Mouse (Mus musculus) embryonic fibroblast, embryonic 13.5 days (primary cell): ENCODE measurements around the gene Shld2. TPM values are rescaled to one million over a fixed set of nuclear protein-coding genes. Genes with fewer than 3 reads are reported as not detected.

Source experiments
- H3K27ac ChIP-seq: 2 replicates; pipeline ENCODE4 v1.5.1; 2012; ENCODE audit warnings: low read length, control low read depth, inconsistent platforms; ENCODE audit not compliant: insufficient read depth
- H3K4me1 ChIP-seq: 2 replicates; pipeline ENCODE4 v1.6.1; 2011; ENCODE audit warnings: low read length; ENCODE audit not compliant: control insufficient read depth, insufficient read depth
- H3K4me3 ChIP-seq: 2 replicates; pipeline ENCODE4 v1.5.1; 2011; ENCODE audit warnings: mild to moderate bottlenecking, control low read depth, low read length; ENCODE audit not compliant: insufficient read depth
- CTCF ChIP-seq: IDR thresholded peaks from 2 replicates; pipeline ENCODE4 v1.5.1; 2011; ENCODE audit warnings: mild to moderate bottlenecking, control low read depth, low read length, moderate library complexity, borderline replicate concordance; ENCODE audit not compliant: insufficient read depth
- POLR2A ChIP-seq: IDR thresholded peaks from 2 replicates; pipeline ENCODE4 v1.6.1; 2011; ENCODE audit warnings: low read depth, mild to moderate bottlenecking, control low read depth, low read length, moderate library complexity
- polyA plus RNA-seq: library from polyadenylated mRNA; stranded (reverse); fragments of >200 nt; gene quantifications from 2 replicates; pipeline ENCODE4 v1.2.4, GENCODE M21; 2011; ENCODE audit warnings: low read depth; ENCODE audit not compliant: missing spikeins, insufficient read length

Gene Shld2
- polyA plus RNA-seq, 1 experiment: 10.1 TPM

DNA sequence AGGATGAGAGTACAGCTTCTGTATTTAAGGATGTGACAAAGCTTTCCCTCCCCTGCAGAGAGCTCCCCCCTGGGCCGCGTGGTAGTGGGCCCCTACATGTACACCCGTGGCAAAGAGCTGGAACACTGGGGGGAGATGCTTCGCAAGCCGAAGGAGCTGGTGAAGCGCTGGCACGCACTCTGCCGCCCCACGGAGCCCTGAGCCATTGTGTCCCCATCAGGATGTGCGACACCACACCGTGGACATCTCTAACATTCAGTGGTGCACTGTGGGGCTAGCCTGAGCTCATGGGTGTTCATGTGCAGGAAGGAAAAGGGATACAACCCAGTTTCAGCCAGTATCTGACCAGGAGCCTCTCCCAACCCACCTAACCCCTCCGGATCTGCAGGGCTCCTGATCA is 82.3 kb downstream of the Shld2 start:
- Histone ChIP-seq H3K27ac (no peak overlapping the region), H3K4me1 (peaks cover 3% of the 10 kb centered on the region; the same call in 1 of the 2 replicates), H3K4me3 (no peak overlapping the region)
- TF ChIP-seq CTCF (no peak), POLR2A (no peak)

GRCm38 (mm10) chr14:34226566-34226965 is 83.7 kb downstream of the Shld2 start:
- no peak for TF ChIP-seq POLR2A
- Histone ChIP-seq H3K27ac (no peak overlapping the region), H3K4me3 (no peak overlapping the region), H3K4me1 (peaks cover 3% of the 10 kb centered on the region; the same call in 1 of the 2 replicates)

GRCm38 (mm10) chr14:34225986-34226385 is 84.3 kb downstream of the Shld2 start:
- Histone ChIP-seq H3K4me3 (no peak overlapping the region), H3K4me1 (peaks cover 3% of the 10 kb centered on the region; the same call in 1 of the 2 replicates), H3K27ac (no peak overlapping the region)
- TF ChIP-seq POLR2A: no peak
- no peak for TF ChIP-seq CTCF

DNA sequence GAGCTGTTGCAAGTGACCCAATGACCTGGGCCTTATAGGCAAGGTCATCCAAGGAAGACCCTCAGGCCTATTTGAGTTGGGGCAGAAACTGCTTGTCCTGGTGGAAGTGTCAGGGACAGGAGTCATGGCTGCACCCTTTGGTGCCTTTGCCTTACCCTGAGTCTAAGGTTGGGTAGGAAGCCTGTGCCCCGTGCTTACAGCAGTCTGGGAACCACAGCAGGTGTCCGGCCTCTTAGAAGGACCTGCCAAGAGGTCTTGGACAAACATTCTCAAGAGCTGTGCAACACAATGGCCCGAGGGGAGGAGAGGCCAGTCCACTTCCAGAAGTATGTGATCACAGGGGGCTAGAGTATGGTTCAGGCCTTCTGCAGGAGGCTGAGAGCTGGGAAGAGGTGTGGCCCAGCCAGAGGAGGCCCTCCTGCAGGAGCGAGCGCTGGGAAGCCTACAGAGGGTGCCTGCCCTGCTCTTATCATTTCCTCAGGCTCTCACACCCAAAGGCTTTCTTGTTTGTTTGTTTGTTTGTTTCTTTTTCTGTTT is 86.9 kb downstream of the Shld2 start:
- Histone ChIP-seq H3K4me3 (no peak overlapping the region), H3K27ac (no peak overlapping the region), H3K4me1 (no peaks in the 10 kb centered on the region)
- TF ChIP-seq POLR2A (no peak), CTCF (no peak)

DNA sequence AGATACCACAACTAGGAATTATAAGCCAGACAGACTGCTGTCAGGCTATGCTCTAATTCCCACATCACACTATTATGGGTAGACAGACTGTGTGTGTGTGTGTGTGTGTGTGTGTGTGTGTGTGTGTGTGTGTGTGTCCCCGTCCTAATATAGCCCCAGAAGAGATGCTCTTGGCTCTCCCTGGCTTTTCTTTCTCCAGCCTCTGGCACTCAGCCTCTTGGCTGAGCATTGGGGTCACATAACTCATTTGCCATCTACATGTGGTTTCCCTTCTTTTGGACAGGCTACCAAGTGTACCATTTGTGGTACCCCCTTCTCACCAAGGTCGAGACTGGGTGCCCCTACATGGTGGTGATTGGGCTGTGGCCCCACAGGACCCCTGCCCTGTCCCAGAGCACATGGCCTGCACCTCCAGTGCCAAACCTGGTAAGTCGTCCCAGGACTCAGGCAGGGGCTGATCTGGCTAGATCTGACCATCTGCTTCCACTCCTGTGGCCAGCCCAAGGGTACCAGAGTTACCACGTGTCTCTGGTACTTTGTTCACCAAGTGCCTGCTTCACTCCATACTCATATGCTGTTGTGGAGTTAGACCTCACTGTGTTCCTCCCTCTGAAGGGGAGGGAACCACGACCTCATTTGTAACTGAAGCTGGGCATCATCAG is 88.7 kb downstream of the Shld2 start:
- H3K27ac ChIP-seq: no peak overlapping the region
- H3K4me3 ChIP-seq: no peak overlapping the region
- TF ChIP-seq POLR2A: no peak
- H3K4me1 ChIP-seq: no peaks in the 10 kb centered on the region

DNA sequence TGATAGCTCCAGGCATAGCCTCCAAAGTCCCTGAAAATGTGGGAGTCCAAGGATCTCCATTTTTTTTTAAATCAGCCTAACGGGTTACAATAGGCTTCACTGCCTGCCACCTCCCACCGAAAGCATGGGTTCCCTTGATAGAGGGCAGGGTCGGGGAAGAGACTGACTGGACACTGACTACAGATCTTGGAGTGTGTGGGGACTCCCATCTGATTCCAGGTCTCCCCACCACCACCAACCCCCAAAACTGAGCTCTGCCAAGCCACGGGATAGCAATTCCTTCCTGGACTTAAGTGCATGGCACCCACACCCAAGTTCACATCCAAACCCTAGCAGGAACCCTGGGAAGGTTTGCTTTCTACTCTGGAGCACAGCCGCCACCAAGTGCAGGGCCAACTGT is 89.9 kb downstream of the Shld2 start:
- no peak overlapping the region for H3K27ac ChIP-seq

GRCm38 (mm10) chr14:34219786-34220198 is 90.5 kb downstream of the Shld2 start:
- Histone ChIP-seq H3K27ac (no peak overlapping the region), H3K4me1 (peaks cover 3% of the 10 kb centered on the region; the same call in 1 of the 2 replicates), H3K4me3 (no peak overlapping the region)
- TF ChIP-seq POLR2A: no peak
- TF ChIP-seq CTCF: no peak

More for the DNA sequence above, 89.9 kb downstream of the Shld2 start:
- TF ChIP-seq CTCF (no peak), POLR2A (no peak)
- H3K4me3 ChIP-seq: no peak overlapping the region
- H3K4me1 ChIP-seq: peaks cover 3% of the 10 kb centered on the region; the same call in 1 of the 2 replicates

- H3K27ac ChIP-seq: no peak within 1 kb of the TSS
- no peak within 1 kb of the TSS for H3K4me3 ChIP-seq
- no peak for TF ChIP-seq POLR2A
- TF ChIP-seq CTCF: no peak
- peaks cover 3% of the 10 kb centered on the region; the same call in 1 of the 2 replicates for H3K4me1 ChIP-seq
These were observed 91.0 kb downstream of the Shld2 start, which contains the start of gene Syt15 for GRCm38 (mm10) chr14:34219295-34219694. Gene Syt15, plus strand, starts transcription at chr14:34219595.

DNA sequence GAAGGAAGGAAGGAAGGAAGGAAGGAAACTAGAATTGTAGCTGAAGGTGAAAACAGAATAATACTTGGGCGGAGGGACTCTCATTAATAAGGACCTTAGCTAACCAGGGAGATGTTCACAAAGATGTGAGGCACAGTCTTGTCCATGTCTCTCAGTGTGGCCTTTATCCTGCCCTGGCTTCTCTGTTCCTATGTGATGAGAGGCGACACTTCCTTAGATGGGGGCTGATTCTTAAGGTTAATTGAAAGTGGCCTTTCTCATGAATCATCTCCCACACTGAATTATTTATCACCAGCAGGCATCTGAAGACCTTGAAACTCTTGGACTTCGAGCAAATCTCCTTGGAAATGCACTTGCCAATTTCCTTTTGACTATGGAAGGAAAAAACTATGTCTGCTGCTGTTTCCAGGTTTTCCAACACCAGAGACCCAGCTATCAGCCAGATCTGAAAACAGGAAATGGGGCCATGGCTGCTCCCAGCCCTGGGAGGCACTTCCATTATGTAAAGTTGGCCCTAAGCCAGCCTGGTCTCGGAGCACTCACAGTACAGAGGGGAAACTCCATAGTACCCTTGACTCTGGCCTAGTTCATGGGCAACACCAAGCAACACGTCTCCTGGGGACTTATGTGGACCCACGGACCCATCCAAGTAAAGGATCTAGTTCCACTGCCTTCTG is 94.7 kb downstream of the Shld2 start:
- Histone ChIP-seq H3K27ac (no peak overlapping the region), H3K4me3 (no peak overlapping the region), H3K4me1 (peaks cover 3% of the 10 kb centered on the region; the same call in 1 of the 2 replicates)
- TF ChIP-seq POLR2A: no peak
- no peak for TF ChIP-seq CTCF

DNA sequence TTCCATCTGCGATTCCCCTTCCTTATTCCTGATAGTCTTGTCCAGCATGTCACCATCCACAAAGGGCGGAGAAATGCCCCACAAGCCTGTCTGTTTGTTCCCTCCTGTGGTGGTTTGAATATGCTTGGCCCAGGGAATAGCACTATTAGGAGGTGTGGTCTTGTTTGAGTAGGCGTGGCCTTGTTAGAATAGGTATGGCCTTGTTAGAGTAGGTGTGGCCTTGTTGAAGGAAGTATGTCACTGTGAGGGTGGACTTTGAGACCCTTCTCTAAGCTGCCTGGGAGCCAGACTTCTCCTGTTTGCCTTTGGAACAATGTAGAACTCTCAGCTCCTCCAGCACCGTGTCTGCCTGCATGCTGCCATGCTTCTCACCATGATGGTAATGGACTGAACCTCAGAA is 100.4 kb downstream of the Shld2 start:
- H3K4me1 ChIP-seq: no peaks in the 10 kb centered on the region
- no peak for TF ChIP-seq POLR2A
- no peak for TF ChIP-seq CTCF
- H3K4me3 ChIP-seq: no peak overlapping the region
- H3K27ac ChIP-seq: no peak overlapping the region
